Comparison of ENCODE assay signal across 12 mouse cellular contexts in the genomic region with DNA sequence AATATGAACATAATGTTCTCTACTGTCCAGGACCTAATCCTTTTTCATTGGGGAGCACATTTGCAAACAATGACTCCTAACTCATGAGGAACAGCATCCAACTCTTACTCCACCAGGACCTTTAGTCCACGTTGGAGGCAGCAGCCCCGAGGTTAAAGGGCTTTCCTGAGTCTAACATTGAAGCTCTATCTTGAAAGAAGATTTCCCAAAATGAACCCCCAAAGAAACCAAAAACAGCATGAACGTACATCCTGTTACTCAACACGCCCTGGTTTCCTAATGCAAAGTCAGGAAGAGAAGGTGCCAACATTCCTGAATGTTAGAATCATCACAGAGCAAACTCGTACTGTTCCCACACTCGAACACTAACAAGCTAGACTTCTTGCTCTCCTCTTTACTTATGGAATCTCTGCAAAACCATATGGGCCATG.
DNase-seq lines count a peak whose midpoint lies in the region; ATAC-seq and TF ChIP-seq lines count a peak whose summit lies in the region.
"Had no signal": no experiment of that assay in that cellular context is flagged by ENCODE, and none has a peak within 500 bp of the region (broad histone marks: within the 10 kb centered on the region; RNA-seq: fewer than 3 reads in every experiment).

No protein-coding gene starts in this region.

- no peak overlapping the region for H3K4me2 ChIP-seq in stomach, postnatal 0 days (replicated peaks; ENCODE audit: low read depth)

- no peak overlapping the region for H3K4me3 ChIP-seq in heart, embryonic 10.5 days
- no peak overlapping the region for H3K4me3 ChIP-seq in stomach, postnatal 0 days (ENCODE audit: low read depth, low read length)
- H3K4me3 ChIP-seq: megakaryocyte, embryonic 14.5 days had no signal

- peak; percentile 49 for DNase-seq in heart, adult 8-10 months (ENCODE audit: low spot score)
- no peak for DNase-seq in heart, embryonic 10.5 days (ENCODE audit: low spot score)
- peak; percentile 19 for DNase-seq in urinary bladder, postnatal 14 days (ENCODE audit: low spot score)
- DNase-seq in urinary bladder, postnatal 10 days (ENCODE audit: low spot score), result no peak
- peak; percentile 99 for DNase-seq in gonadal fat pad, adult 2 months (ENCODE audit: low read depth)
- no peak for DNase-seq in stomach, postnatal 0 days (ENCODE audit: low spot score)
- DNase-seq in spleen, adult 12 weeks (ENCODE audit: low spot score), result no peak
- no peak for DNase-seq in layer of hippocampus, adult 11-12 months (ENCODE audit: low spot score)
- DNase-seq: cerebellum, adult 11 months; embryo, embryonic 11 days; left cerebral cortex, postnatal 4 days had no signal

- H3K27me3 ChIP-seq in heart, embryonic 10.5 days (ENCODE audit: insufficient read depth, poor library complexity, severe bottlenecking), result no peaks in the 10 kb centered on the region
- no peaks in the 10 kb centered on the region for H3K27me3 ChIP-seq in stomach, postnatal 0 days (ENCODE audit: control insufficient read depth, insufficient read depth, low read length)
- H3K27me3 ChIP-seq: megakaryocyte, embryonic 14.5 days had no signal

- TF ChIP-seq EP300 in stomach, postnatal 0 days (optimal IDR thresholded peaks at IDR 0.05), result peak; percentile 79

- ATAC-seq in stomach, postnatal 0 days (ENCODE audit: low FRiP score, low TSS enrichment), result peak; percentile 21; the same call in 1 of the 2 replicates

- no peak overlapping the region for H3K9ac ChIP-seq in stomach, postnatal 0 days (ENCODE audit: low read length)

- H3K36me3 ChIP-seq in heart, embryonic 10.5 days, result no peaks in the 10 kb centered on the region
- H3K36me3 ChIP-seq in stomach, postnatal 0 days (ENCODE audit: control insufficient read depth, insufficient read depth, low read length), result no peaks in the 10 kb centered on the region

- 53% methylated on average over 6 of the region's 6 CpGs for WGBS in heart, embryonic 10.5 days
- WGBS in stomach, postnatal 0 days, result 28% methylated on average over 6 of the region's 6 CpGs

- no peak overlapping the region for H3K27ac ChIP-seq in heart, embryonic 10.5 days
- H3K27ac ChIP-seq in stomach, postnatal 0 days (replicated peaks), result peak overlapping the region; percentile 73

- peaks cover 3% of the 10 kb centered on the region; the same call in 1 of the 2 replicates for H3K4me1 ChIP-seq in heart, embryonic 10.5 days
- H3K4me1 ChIP-seq in stomach, postnatal 0 days (replicated peaks; ENCODE audit: control insufficient read depth, insufficient read depth), result 0 out of 2 replicates have a peak, but pooled peaks cover 2% of the 10 kb centered on the region
- H3K4me1 ChIP-seq: megakaryocyte, embryonic 14.5 days had no signal

- TF ChIP-seq CTCF in stomach, postnatal 0 days (IDR thresholded peaks at IDR 0.05; ENCODE audit: low read depth), result no peak

- H3K9me3 ChIP-seq in heart, embryonic 10.5 days, result no peaks in the 10 kb centered on the region
- no peaks in the 10 kb centered on the region for H3K9me3 ChIP-seq in stomach, postnatal 0 days (ENCODE audit: control insufficient read depth, low read length)

Comparison
In these comparisons a context has a peak if more than half of its experiments do, and no peak if none do; other contexts are left out.
1. DNase-seq: peak in heart, adult 8-10 months (single experiment), urinary bladder, postnatal 14 days (single experiment) and gonadal fat pad, adult 2 months (single experiment); none in heart, embryonic 10.5 days (single experiment), urinary bladder, postnatal 10 days (single experiment), stomach, postnatal 0 days (single experiment), spleen, adult 12 weeks (single experiment) and layer of hippocampus, adult 11-12 months (single experiment).